Mouse (Mus musculus) adrenal gland, adult (tissue): ENCODE results near the gene Rpl23.

Experiments
- DNase-seq, 2 experiments: peaks; one replicate each; pipeline ENCODE4 v3.0.0; 2022 to 2023; ENCODE audit warnings: low spot score in 1 of 2; ENCODE audit not compliant: inconsistent age in 2 of 2

Gene Rpl23

DNA sequence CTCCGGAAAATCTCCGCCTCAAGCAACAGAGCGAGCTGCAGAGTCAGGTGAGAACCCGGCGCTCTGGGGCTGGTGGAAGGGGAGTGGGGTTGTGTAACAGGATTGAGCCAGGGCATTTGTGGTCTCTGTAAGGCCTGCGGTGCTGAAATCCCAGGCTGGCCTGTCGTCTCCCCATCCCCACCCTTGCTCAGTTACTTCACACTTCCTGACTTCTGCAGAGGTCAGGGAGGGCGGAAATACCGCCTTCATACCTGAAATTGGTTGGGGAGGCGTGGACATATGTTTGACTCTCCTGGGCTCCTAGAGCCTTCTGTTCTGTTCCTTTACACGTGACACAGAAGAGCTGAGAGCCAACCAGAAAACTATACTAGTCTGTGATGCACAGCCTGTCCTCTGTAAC is 33.5 kb upstream of the Rpl23 start:
- no peak for DNase-seq

DNA sequence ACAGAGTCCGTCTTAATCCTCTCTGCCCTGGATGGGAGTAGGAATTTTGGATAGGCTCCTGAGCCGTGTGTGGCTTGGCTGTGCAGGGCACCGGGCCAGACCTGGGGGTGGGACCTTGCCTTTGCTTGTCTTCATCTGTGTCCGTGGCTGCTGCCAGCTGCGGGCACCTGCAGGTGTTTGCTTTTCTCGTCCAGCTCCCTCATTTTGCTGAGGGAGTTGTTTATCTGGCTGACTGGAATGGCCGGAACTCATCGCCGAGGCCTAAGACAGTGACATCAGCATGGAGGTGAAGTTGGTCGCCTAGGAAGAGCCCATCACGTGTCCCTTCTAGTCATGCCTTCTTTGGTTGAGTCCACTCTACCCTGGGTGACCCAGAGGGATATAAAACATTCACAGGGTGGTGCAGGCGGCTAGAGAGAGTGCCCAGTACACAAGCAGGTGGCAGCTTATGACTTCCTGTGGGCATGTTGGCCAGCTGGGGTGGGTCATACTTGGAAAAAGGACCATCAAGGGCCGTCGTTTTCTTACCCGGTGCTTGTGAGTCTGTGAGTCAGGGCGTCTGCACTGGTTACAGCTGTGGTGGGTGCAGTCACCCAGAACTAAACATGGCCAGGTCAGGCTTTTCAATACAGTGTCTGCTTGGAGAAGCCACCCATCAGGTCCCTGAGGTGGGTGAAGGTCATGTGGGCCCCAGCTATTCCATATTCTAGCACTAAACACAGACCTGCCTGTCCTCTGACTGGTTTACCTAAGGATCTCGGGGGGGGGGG is 31.7 kb upstream of the Rpl23 start:
- DNase-seq = peak in 1 of 2 experiments; percentile 24

DNA sequence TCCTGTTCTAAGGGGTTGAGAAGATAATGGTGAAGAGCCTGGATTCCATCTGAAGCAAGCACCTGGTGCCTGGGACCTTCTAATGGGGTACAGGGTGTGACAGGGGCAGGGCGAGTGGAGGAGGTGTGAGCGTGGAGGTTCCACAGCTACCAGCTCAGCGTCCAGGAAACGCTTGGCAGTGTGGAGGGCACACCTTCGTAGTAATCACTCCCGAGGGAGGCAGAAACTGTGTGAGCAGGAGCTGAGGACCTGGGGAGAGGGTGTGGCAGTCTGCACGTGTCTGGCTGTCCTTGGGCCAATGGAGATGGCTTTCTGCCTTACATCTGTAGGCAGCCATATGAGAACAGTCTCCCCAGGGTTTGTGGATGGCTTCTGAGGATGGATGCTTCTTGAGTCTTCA is 30.8 kb upstream of the Rpl23 start:
- DNase-seq = no peak

DNA sequence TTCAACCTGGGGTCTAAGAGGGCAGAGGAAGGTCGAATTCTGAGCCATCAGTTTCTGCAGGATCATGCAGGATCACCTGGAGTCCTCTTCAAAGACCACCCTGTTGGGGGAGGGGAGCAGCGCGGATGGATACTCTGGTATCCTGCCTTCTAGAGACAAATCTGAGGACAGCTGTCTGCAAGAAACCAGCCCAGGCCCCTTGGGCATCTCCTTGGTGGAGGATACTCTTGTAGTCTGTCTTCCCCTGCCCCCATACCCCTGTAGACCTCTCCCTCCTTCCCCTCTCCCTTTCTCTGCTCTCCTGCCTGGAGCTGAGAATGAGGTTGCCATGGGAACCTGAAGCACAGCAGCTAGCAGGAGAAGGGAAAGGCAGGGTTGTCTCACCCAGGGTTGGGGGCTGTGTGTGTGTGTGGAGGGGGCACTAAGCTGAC is 30.3 kb upstream of the Rpl23 start:
- peak; percentile 26 to 52 for DNase-seq

DNA sequence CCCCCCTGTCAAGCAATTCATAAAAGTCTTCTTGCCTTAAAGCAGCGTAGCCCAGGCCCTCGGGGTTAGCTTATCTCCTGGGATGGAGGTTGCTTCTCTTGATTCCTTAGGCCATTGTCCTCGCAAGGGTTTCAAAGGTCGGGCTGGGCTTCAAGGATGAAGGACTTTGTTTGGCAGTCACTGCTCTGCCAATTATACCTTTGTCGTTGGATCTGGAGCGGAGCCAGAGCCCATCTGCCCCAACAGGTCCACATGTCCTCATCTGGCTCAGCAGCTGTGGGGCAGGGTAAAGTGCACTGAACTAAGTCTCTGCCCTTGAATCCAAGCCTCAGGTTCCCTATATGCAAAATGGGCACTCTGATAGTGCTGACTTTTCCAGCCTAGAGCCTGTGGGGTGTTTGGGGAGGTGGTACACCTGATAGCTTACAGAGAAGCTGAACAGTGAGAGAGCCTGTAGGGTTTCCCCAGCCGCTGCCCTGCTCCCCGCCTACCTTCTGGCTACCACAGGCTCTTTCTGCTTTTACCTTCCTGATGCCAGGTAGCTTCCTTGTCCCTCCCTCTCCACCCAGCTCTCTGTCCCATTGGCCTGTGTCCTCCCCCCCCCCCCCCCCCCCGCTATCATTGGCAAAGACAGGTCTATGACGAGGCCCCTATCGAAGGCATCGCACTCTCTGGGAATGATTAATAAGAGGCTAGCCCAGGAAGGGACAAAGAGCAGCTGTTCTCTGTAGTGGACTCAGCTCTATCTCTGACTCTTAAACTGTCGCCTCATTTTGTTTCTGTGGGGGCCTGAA is 29.5 kb upstream of the Rpl23 start:
- DNase-seq = peak; percentile 52 to 75

DNA sequence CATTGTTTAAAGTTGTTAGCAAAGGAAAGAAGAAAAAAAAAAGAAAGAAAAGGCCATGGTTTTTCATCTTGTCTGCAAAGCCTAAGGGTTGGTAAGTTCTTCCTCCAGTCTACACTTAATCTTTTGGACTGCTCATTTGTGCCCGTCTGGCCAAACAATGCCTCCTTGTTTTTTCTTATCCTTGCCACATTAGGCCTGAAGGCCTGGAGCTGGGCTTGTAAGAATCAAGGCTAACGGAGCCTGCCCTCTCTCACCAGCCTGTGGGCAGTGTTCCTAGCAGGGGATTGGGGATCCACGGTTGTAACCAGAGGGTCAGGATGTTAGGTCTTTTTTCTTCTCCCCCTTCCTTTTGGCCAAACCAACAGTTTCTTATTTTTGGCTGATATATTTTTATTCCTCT is 28.7 kb upstream of the Rpl23 start:
- peak in 1 of 2 experiments; percentile 55 for DNase-seq

DNA sequence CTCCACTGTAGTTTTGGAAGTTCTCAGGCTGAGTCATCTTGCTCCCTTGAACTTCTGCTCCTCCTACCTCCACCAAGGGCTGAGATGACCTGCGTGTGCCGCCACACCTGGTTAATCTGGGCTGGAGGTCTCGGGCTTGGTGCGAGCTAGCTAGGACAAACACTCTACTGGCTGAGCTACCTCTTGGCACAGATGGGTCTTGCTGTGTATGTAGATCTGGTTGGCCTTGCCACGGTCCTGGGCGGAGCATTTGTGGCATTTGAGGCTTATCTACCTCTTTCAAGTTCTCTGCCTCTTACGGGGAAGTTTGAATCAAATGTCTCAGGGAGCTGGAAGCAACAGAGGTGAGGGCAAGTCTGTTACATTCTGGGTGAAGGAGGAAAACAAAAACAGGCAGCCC is 28.1 kb upstream of the Rpl23 start:
- DNase-seq = peak; percentile 75 to 88

DNA sequence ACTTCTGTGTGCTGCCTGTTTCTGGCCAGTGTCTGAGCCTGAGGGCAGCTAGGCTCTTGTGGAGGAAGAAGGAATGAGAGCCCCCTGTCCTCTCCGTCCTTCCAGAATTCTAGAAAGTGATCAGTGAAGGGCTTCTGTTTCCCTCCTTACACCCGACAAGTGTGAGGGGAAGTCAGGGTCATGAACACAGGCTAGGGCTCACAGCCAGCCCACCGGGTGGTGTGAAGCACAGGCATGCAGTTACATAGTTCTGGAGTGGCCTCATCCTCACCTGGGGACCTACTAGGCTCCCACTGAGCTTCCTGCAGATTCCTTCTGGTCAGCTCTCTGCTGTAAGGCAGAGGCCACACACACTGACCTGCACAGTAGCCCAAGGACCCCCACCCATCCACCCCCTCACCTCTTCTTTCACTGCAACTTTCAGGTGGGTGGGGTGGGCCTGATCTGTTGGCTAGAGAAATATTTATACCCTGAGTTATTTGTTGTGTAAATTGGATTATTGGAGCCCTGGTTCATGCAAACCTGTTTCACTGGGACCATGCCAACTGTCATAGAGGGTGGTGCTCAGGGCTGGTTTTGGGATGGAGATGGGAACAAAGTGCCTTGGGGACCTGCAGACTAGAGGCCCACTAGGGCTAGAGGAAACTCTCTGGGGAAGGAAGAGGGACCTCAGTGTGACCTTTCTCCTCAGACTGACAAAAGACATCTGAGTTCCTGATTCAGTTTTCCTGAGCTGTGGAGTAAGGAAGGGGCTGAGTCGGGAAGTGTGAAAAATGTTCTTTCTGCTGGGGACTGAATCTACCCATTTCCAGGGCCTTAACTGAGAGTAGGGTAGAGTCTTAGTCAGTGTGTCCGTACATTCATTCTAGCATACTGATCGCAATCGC is 27.2 kb upstream of the Rpl23 start:
- peak in 1 of 2 experiments; percentile 68 for DNase-seq

DNA sequence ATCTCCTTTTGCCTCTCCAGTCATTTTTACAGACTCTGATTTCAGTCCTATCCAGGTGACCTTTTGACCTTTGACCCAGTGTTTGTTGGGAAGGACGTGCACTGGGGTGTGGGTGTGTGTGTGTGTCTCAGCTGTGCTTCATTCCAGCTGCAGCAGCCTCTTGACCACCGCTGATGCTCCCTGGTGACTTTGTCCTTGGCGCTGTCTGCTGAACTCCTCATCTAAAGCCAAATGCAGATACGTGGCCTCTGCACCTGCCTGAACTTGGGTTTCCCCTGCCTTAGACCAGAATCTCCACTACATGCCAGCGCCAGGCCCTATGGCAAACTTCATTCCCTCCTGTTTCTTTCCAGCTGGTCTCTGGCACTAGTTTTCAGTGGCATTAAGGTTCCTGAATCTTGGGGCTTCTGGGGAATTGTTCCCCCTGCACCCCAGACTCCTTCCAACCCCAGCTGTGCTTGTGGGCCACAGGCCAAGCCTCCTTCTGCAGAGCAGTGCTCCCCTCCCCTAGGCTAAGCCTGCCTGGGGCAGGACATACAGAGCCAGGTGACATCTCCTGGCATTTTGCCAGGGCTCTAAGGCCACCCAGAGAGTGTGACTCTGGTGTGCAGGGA is 26.5 kb upstream of the Rpl23 start:
- DNase-seq = peak; percentile 66 to 76

DNA sequence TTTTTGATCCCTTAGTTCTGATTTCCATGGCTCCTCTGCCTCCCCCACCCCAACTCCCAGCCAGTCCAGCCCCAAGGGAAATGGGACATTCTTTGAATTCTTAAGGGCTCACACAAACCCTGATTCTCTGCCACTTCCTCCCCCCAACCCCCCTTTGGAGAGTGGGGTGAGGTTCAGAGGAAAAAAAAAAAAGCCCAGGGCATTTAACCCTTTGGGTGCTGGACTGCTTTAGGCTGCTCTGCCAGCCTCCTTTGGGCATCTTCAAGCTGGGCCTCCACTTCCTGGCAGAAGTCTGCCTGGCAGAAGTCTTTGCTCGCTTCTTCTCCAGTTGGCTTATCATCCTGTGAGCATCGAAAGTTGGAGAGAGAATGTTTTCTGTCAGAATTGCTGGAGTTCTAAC is 25.9 kb upstream of the Rpl23 start:
- DNase-seq = peak; percentile 49 to 71

DNA sequence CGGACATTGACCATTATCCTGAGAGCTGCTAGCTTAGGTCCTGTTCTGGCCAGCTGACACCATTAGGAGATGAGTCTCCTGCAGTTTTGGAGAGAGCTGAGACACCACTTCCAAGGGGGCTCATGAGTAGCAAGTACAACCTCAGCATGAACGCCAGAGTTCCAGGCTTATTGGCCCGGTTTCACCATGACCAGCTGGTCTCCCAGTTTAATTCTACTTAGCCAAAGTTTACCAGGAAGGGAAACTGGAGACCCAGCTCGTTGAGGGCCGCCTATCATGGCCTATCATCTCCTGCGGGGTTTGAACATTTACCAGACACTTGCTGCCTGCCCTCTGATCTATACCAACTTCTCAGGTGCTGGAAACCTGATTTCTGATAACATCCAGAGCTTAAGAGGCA is 25.4 kb upstream of the Rpl23 start:
- no peak for DNase-seq

DNA sequence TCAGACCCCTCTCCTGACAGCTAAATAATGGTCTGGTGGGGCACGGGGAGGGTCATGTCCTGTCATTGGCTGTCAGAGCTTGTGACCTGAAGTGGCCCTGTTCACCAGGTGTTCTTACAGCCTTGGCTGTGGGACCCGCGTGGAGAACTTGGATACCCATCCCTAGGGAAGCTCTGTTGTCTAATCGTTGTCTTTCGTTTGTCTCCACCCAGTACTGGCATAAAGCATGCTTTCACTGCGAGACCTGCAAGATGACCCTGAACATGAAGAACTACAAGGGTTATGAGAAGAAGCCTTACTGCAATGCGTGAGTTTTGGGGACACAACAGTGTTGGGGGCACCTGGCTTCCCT is 24.4 kb upstream of the Rpl23 start:
- DNase-seq = no peak

DNA sequence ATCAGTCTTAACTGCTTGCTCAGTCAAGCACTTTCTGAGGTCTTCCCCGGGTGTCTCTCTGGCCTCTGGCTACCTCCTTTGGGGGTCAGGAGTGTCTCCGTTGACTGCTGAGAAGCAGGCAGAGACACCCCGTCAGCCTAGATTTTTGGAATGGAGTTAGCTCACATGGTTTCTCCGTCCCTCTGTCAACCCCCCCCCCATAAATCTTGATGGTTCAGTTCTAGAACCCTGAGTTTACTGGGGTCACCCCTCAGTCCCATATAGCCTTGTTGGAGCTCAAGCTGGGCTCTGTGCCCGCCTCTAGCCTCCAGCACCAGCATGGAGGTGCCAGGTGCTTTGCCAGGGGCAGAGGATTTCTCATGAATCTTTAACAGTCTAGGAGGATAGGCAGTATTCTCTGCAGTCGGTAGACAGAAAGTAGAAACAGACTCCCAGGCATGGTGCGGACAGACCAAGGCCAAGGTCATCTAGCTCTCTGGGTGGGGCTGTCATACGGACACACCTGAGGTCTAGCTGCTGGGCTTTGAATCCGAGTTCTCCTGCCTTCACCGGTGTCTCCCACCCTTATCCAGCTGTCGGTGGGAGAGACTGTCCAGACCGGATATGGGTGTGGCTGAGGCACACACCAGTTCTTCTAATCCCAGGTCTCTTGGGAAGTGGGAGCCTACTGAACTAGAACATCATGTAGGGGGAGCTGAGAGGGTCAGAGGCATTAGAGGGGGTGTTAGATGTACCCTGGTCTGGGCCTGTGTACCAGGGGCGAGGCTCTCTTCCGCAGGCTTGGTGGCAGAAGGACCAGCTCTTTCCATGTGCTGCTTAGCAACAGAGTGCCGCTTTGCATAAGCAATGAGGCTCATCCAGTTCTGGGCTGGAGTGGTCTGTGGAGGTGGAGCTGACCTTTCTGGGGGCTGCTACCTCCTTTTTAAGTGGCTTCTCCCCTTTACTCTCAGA is 23.7 kb upstream of the Rpl23 start:
- DNase-seq = peak; percentile 38 to 75

DNA sequence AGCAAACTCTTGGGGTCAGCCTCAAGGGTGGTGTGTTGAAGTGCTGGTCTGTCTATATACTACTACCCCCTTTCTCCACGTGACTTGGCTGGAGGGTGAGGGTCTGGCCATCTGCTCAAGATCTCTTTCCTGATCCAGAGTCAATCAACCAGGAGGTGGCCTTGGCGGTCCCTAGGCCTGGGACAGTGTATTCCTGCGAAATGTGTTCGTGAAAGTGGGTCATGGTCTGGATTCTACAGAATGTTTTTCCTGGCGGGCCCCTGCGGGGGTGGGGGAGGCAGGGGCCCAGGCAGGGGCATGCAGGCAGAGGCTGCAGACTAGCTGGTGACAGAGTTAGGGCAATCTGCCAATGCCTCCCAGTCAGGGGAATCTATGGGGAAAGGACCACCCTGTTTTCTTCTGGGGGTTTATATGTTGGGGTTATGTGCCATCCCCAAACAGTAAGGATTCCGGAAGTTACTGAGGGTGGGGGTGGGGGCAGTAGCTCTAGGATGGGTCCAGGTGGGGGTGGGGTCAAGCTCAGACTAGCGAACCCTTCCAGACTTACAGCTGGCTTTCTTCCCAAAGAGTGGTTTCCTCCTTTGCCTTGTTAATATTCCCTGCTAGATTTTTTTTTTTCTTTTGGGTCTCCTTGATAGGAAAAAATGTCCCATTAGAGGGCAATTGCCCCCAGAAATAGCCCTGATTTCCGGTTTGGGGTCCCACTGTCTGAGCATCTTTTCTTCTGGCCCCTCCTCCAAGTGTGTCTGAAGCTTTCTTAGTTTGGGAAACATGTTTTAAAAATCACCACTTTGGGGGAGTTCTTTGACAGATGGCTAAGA is 22.8 kb upstream of the Rpl23 start:
- DNase-seq = peak; percentile 82 to 86

DNA sequence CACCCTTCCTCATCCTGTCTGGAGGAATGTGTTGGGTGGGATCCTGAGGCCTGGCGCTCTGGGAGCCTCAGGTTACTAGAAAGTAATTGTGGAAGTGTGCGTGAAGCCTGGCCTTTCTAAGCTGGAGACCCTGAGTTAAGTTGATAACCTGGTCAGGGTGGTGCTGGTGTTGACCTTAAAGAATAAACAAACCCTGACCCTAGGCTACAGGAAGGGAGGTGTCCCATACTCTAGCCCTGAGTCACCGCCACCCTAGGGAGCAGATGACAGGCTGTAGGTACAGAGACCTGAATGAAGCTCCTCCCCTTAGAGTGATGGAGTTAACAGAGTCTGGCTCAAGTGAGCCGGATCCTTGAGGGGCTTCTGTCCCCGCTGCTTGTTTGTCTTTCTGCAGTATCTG is 21.6 kb upstream of the Rpl23 start:
- peak; percentile 35 to 64 for DNase-seq

DNA sequence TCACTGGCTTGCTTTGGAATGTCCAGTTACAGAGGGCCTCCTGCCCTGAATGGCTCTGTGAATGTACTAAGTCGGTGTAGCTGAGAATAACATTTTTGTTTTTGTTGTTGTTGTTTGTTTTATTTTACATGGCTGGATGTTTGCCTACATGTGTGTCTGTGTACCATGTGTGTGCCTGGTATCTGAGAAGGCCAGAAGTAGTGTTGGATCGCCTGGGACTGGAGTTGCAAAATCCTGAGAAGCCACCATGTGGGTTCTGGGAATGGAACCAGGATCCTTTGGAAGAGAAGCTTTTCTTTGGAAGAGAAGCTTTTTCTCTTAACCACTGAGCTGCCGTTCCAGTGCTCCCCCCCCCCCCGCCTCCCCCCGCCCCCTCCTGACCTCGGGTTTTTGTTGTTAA is 20.3 kb upstream of the Rpl23 start:
- peak in 1 of 2 experiments; percentile 66 for DNase-seq

DNA sequence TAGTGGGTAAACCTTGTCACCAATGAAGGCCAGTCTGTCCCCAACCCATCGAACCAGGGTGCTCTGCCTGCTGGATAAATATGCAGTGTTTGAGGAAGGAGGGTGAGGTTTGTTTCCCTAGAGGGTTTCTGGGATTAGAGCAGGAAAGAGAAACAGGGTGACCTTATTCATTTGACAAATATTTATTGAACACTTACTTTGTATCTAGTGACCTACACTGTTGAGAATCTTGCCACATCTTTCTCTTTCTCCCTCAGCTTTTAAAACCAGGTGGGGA is 19.9 kb upstream of the Rpl23 start:
- DNase-seq = no peak

DNA sequence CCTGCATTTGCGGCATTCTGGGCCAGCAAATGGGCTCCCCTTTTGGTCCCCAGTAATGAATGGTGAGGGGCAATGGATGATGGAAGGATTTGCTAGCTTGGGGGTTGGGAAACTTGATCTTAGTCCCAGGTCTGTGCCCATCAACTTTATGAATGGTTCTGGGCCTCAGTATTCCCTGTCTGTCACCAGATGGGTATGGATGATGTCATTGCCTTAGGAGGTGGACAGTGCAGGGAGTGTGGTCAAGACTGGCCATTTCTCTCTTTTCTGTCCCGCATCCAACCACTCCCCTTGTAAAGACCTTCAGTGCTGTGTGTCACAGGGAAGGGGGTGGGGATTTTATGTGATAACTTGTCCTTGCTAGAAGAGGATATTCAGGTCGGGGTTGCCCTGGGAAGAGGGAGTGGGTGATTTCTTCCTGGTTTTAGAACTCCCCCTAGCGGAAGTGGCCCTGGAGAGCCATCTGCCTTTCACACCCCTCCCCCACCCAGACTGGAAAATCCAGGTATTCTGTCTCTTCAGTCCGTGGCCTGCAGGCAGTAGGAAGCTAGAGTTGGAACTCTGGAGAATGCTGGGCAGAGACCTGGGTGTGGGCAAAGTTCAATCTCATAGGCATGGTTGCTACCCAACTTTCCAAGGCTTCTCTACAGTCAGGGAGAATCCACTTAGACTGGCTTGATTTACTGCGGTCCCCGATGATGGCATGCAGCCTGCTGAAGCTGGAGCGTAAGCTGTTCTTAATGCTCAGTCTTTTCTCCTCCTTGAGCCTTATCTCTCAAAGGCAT is 19.4 kb upstream of the Rpl23 start:
- DNase-seq = peak; percentile 84 to 96
